Mouse (Mus musculus) cerebellum, postnatal 25 days (tissue): ENCODE measurements around the gene Axl.
A peak's percentile ranks its signal among the peaks of the same experiment; 100 is the strongest.
"Not testable (repeated sequence)": the region's sequence is repeated elsewhere in the genome, so short reads cannot be mapped to it uniquely, and the experiment has no call there.

Experiments used
- DNase-seq, 2 experiments: peaks; one replicate each; pipeline ENCODE4 v3.0.0; 2021; ENCODE audit warnings: mixed read lengths in 2 of 2

The Axl gene

GRCm38 (mm10) chr7:25753643-25754438 is 34.7 kb downstream of the Axl start:
- DNase-seq, result peak in 1 of 2 experiments; percentile 71

- no peak for DNase-seq
Measured at GRCm38 (mm10) chr7:25753076-25753475, 35.4 kb downstream of the Axl start.

GRCm38 (mm10) chr7:25746844-25747243 is 41.7 kb downstream of the Axl start:
- no peak for DNase-seq

- DNase-seq, result no peak
Measured at GRCm38 (mm10) chr7:25738277-25738676, 50.2 kb downstream of the Axl start.

DNA sequence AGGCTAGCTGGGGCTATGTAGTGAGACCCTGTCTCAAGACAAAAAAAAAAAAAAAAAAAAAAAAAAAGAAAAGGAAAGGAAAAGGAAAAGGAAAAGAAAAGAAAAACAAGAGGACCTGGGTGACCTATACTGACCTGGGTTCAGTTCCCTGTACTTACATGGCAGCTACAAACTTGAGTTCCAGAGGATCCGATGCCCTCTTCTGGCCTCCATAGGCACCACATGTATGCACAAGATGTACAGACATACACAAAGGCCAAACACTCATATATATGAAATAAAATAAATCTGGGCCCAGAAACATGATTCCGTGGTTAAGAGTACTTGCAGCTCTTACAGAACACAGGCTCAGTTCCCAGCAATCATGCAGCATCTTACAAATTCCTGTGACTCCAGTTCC is 51.6 kb downstream of the Axl start:
- DNase-seq, result no peak

DNA sequence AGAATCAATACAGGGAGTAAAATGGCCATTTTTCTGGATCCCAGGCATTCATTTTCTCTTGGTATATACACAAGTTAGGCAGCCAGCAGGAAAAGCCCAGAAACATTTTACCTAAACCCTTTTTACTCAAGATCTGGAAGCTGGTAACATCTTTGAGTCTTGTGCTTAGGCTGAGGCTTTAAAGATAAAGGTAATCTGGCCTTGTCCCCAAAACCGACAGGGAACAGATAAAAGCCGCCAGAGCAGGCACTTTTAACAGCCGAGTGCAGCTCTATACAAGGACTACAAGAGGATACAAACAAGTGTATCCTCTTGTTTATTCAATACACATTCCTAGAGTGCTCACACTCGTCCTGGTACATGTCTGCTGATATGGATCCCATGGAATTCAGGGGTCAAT is 53.5 kb downstream of the Axl start:
- no peak for DNase-seq

- no peak for DNase-seq
Measured at GRCm38 (mm10) chr7:25731294-25732055, 57.0 kb downstream of the Axl start.

- DNase-seq, result no peak
Measured at GRCm38 (mm10) chr7:25729862-25730261, 58.6 kb downstream of the Axl start.

DNA sequence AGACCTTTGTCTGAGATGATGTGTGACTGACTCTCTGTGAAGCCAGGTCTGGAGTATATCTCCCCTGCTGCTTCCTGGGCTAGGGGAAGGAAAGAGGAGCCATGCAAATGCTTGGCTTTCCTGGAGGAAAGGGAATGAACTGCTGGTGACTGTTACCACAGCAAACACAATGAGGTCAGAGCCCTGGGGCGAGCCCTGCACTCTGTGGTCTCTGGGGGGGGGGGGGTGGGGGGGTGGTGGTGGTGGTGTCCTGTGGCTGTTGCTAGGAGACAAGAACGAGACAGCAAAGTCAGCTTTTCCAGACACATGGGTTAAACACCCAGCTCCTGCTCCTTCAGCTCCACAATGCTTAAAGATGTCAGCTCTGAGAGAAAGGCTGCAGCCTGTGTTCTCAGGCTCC is 59.1 kb downstream of the Axl start:
- no peak for DNase-seq

DNA sequence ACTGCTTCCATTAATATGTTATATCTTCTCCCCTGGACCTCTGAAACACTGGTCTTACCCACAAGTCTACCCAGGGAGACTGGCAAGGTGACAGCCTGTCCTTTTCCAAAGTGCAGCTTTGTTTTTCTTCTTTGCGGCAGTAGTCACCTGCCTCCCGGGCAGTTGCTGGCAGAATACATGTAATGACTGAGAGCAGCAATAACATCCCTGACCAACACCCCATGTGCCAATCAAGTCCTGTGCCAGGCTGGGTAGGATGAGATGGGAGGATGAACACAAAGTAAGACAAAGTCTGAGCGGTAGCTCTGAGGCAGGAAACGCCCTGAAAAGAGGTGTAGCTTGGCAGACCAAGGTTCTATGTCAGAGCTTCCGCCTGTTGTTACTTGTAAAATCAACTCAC is 60.7 kb downstream of the Axl start:
- DNase-seq, result no peak

DNA sequence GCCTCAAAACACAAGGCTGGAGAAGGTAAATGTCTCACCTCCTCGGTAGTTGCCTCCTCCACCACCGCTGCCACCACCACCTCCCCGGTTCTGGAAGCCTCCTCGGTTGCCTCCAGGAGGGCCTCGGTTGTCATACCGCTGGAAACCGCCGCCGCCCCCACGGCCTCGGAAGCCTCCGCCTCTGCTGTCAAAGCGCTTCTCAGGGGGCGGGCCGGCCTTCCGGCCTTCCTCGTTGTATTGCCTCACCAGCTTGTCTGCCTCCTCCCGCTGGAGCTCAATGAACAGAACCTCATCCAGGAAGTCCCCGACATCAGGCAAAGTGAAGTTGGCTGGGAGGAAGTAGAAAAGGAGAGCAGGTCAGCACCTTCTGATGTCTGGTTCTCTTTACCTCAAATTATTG is 62.6 kb downstream of the Axl start:
- no peak for DNase-seq

GRCm38 (mm10) chr7:25721776-25722175 is 66.7 kb downstream of the Axl start:
- DNase-seq, result not testable (repeated sequence)

- DNase-seq, result no peak
Measured at GRCm38 (mm10) chr7:25720760-25721159, 67.7 kb downstream of the Axl start.

DNA sequence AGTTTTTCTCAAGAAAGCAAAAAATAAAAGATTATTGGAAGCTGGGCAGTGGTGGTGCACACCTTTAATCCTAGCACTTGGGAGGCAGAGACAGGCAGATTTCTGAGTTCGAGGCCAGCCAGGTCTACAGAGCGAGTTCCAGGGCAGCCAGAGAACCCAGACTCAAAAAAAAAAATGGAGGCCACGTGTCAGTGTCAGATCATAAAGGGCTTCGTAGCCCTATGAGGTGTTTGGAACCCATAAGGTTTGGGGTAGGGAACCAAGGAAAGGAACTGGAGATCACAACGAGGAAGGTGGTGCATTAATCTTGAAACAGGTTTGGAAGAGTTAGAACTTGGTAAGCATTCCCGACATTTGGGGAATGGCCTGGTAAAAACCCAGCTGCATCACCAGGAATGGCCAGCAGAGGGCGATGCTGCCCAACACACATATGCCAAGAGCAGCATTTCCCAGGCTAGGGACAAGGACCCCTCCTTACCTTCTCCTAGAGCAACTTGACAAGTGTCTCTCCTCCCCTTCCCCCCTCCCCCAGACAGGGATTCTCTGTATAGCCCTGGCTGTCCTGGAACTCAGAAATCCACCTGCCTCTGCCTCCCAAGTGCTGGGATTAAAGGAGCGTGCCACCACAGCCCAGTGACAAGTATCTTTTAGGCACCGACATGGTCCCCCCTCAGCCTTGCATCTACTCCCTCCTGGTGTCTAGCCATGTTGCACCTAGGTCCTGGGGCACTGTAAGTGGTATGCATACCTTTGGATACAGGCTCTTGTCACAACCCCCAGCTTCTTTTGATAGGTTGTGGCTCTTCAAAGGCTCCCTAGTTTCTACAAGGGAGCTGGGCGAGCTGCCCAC is 68.5 kb downstream of the Axl start:
- DNase-seq, result peak; percentile 85 to 87

- peak; percentile 94 for DNase-seq
Measured at GRCm38 (mm10) chr7:25718788-25719417, 69.6 kb downstream of the Axl start, which contains the start of gene Ccdc97. Ccdc97 (minus strand) TSS chr7:25719088.

DNA sequence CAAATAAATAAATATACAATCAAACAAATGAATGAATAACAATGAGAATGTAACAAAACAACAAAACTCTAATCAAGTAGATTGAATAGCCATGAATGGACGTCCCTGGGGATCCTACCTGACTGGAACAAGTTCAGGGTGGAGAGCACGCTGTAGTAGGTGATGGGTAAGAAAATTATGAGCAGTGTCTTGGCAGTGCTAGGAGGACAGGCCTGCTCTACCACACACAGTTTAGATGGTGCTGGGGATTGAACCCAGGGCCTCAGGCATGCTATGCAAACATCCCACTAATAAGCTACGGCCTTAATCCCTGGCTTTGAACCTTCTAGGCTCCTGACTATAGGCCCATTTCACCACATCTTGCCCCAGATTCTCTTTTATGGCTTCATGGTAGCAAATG is 71.0 kb downstream of the Axl start:
- no peak for DNase-seq

- no peak for DNase-seq
Measured at GRCm38 (mm10) chr7:25715731-25716271, 72.7 kb downstream of the Axl start.

DNA sequence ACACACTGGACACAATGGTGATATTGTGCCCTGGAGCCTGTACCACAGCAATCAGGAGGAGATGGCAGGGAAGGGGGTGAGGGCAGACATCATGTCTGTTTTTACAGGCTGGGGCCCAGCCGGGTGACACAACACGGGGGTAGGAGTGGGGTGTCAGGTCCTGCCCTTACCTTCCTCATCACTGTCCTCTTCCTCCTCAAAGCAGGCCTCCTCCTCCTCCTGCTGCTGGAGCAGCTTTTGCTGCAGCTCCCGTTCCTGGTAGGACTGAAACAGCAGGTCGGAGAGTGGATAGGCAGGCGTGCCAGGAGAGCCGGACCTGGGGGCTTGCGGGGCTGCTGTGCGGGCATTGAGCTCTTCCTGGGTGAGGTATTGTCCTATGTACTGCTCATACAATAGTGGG is 73.9 kb downstream of the Axl start:
- no peak for DNase-seq

GRCm38 (mm10) chr7:25712801-25713200 is 75.7 kb downstream of the Axl start:
- DNase-seq, result no peak

DNA sequence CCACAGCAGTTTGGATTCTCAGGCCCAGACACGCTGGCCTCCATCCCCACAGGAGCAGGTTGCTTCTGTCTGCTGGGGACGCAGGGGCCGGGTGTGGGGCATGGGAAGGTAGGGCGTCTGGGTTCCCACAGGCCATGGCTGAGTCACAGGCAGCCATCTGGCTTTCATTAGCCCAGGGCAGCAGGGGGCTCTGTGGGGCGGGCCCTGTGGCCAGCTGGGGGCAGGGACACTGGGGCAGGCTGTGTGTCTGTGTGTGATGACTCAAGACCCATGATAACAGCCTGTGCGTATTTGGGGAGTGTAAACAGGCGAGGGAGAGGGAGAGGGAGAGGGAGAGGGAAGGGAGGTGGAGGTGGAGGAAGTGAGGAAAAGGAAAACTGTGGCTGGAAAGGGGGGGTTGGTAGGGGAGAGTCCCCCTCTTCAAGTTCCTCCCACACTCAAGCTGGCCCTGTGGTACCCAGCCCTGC is 76.7 kb downstream of the Axl start:
- DNase-seq, result peak; percentile 75 to 84

GRCm38 (mm10) chr7:25711165-25711564 is 77.3 kb downstream of the Axl start:
- no peak for DNase-seq

DNA sequence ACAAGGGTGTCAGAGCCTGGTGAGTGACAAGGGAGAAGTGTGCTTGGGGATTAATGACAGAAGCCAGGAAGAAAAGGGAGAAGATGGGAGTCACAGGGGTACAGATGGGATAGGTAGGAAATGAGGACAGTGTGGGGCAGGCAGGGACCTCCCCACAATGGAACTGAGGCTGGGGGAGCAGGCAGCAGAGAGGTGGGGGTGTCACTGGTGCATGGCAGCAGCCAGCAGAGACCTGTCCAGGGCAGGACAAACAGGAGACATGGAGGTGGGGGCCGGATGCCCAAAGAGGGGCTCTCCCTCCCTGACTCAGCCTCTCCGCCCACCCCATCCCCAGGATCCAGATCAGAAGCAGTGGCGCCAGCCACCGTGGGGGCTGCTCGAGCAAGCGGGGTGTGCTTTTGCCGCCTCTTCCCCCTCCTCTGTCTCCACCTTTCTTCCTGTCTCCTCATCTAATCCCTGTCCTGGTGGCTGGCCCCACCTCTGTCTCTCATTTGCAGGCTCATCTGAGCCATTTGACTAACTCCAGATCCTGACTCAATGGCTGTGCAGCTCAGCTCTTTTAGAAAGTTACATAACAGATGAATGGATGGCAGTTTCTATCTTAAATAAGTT is 77.9 kb downstream of the Axl start:
- DNase-seq, result peak in 1 of 2 experiments; percentile 28
